Mouse (Mus musculus) bone marrow, adult 2 months (tissue): ENCODE data around the gene Tmod2. TPM values are rescaled to one million over a fixed set of nuclear protein-coding genes. Genes with fewer than 3 reads are reported as not detected.
"Not testable (repeated sequence)": the region's sequence is repeated elsewhere in the genome, so short reads cannot be mapped to it uniquely, and the experiment has no call there.

ENCODE experiments used
- H3K27ac ChIP-seq: fragments of 200-500 bp; 2 replicates; pipeline ENCODE4 v1.5.1; 2012; ENCODE audit warnings: low read depth, mild to moderate bottlenecking, control low read depth, inconsistent platforms, low read length; ENCODE audit not compliant: control insufficient read depth, poor library complexity, insufficient read depth
- H3K4me1 ChIP-seq: fragments of 200-500 bp; 2 replicates; pipeline ENCODE4 v1.6.1; 2011; ENCODE audit warnings: low read length; ENCODE audit not compliant: control insufficient read depth, insufficient read depth
- H3K4me3 ChIP-seq: fragments of 200-500 bp; replicated peaks from 2 replicates; pipeline ENCODE3; 2011; ENCODE audit warnings: mild to moderate bottlenecking, low read depth, low read length, control low read depth; ENCODE audit not compliant: control insufficient read depth
- CTCF ChIP-seq: fragments of 200-500 bp; IDR thresholded peaks from 2 replicates; pipeline ENCODE4 v1.5.1; 2011; ENCODE audit warnings: low read length, control low read depth; ENCODE audit not compliant: control insufficient read depth, insufficient read depth
- POLR2A ChIP-seq: fragments of 200-500 bp; IDR thresholded peaks from 2 replicates; pipeline ENCODE4 v1.6.1; 2011; ENCODE audit warnings: low read depth, mild to moderate bottlenecking, control low read depth, low read length, borderline replicate concordance; ENCODE audit not compliant: control insufficient read depth
- WGBS: fragments of 180-500 bp; shearing (Covaris S2); methylation state at CpG from one replicate; pipeline ENCODE4 v1.1.7; 2018; 5-methylcytosine and 5-hydroxymethylcytosine counted together
- polyA plus RNA-seq: library from polyadenylated mRNA; stranded (reverse); fragments of >200 nt; gene quantifications from 2 replicates; pipeline ENCODE4 v1.2.4, GENCODE M21; 2011; ENCODE audit warnings: low replicate concordance; ENCODE audit not compliant: missing spikeins, insufficient read depth, insufficient read length

Tmod2 gene
- 0.09 and 0.95 TPM in 2 replicates for polyA plus RNA-seq

DNA sequence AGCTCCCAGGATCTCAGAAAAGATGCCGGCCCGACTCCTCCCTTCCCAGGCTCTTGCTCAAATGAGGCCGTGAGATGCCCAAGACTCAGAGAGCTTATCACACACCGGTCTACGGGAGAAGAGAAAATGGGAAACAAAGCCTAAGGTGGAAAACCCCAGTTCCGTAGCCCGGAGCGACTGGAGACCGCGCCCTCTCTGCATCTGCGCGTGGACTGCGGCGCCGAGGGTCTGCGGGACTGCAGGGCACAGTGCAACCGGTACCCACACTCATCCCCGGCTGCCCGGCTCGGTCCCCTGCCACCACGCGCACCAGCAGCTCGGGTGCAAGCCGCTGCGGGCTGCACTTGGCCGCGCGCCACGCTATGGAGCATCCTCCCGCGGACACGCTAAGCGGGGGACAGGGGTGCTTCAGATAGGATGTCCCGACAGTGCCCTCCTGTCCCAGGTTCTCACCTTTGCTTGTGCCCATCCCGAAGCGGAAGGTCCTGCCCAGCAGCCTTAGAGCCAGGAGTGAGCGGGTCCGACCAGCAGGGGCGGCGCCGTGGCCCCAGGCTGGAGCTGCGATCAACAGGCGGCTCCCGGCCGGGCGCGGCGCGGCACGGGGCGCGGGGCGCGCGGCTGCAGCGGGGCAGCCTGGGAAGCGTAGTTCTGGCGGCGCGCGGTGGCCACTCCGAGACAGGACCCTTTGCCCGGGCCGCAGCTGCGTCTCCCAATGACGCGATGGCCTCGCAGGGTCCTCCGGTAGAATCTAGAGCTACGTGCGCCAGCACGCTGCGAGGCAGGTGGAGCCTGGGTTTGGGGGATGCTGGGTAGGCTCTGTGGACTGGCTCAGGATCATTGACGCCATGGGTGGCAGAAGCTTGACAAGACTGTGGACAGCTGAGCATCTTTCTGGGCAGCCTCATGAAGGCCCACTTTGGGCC, at the start of gene Tmod2:
Gene Tmod2, minus strand, starts transcription at position 755 of the 923 bp plus-strand sequence.
- H3K4me1 ChIP-seq: no peaks in the 10 kb centered on the region
- no peak within 1 kb of the TSS for H3K4me3 ChIP-seq
- WGBS: 2% methylated on average over 74 of the region's 74 CpGs
- TF ChIP-seq POLR2A (no peak), CTCF (no peak)
- H3K27ac ChIP-seq: no peak within 1 kb of the TSS

DNA sequence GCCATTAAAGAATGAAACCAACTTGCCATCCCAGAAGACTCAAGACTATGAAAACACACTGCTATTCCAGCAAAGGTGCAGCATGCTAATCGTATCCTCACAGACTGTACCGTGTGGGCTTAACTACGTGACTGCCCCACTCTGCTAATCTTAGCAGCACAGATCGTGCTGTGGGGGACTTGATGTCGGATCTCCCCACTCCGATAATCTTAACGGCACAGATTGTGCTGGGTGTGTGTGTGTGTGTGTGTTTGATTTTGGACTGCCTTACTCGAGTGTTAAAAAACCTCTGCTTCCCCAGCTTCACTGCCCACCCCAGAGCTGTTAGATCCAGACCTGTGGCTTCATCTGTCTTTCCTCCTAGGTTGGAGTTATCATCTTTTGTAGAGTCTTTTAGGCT, 49.8 kb upstream of the Tmod2 start:
- no peak overlapping the region for H3K27ac ChIP-seq
- 82% methylated on average over 8 of the region's 8 CpGs for WGBS
- H3K4me3 ChIP-seq: no peak overlapping the region
- no peaks in the 10 kb centered on the region for H3K4me1 ChIP-seq
- TF ChIP-seq POLR2A: no peak
- TF ChIP-seq CTCF: no peak

DNA sequence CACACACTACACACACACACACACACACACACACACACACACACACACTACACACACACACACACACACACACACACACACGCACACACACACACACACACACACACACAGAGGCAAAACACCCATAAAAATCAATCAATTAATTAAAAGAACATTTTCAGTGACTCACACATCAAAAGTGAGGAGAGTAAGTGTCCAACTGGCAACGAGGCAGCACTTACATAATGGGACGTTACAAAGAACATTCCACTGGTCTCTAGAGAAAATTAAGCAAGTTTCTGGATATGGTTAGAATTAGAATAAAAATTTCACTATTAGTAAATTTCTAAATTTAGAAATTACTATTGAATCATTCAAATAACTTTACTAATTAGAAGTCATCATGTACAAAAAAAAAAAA, 45.3 kb upstream of the Tmod2 start:
- not testable (repeated sequence) for H3K4me3 ChIP-seq, H3K4me1 ChIP-seq, H3K27ac ChIP-seq
- WGBS: 80% methylated on average over 3 of the region's 3 CpGs

DNA sequence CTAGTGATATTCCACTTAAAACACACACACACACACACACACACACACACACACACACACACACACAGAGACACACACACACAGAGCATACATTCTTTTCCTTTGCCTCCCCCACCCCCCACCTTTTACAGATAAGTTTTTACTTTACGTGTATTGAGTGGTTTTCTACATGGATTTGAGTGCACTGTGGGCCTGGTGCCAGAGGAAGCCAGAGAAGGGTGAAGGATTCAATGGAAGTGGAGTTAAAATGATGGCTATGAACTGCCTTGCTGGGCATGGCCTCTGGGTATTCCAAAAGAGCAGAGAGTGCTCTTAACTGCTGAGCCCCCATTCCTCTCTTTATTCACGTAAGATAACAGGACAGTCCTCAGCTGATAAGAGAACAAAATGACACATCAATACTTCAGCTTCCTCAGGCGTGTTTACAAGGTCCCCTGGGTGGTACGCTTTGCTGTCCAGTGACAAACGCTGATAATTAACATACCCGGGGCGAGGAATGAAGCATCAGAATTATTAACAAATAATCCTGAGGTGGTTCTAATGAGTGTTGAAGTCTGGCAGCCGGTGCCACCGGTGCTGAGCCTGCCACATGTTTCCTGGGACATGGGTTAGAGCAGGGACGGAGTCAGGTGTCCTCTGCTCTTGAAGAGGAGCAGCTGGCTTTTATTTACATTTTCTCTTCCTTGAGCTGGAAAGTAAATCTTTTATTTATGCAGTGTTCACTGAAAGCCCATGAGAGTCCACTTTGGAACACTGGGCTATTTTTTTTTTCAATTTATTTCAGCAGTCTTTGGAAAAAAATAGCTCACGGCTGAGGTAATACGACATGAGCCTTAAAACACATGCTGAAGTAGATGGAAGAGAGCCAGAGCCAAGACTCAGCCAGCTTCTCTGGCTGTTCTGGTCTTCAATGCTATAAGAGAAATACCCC, 43.1 kb upstream of the Tmod2 start:
- no peak overlapping the region for H3K4me3 ChIP-seq
- 72% methylated on average over 12 of the region's 12 CpGs for WGBS

DNA sequence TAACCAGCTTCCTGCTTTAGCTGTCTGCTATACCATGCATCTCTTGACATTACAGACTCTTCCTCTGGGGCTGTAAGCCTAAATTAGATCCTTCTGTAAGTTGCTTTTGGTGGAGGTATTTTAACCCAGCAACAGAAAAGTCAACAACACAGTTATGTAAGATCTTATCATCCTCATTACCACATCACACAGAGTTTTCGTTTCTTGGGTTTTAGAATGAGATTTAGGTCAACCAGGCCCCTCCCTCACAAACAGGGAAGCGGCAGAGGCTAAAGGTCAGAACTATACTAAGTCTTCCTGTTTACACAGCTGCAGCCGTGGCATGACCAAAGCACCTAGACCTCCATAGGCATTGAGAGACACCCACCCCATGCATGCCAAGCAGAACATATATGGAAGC, 34.3 kb upstream of the Tmod2 start:
- H3K4me1 ChIP-seq: no peaks in the 10 kb centered on the region
- H3K27ac ChIP-seq: no peak overlapping the region
- TF ChIP-seq POLR2A: no peak
- no peak for TF ChIP-seq CTCF
- WGBS: 57% methylated on average over 3 of the region's 3 CpGs
- no peak overlapping the region for H3K4me3 ChIP-seq

More for the DNA sequence above, 43.1 kb upstream of the Tmod2 start:
- TF ChIP-seq CTCF (no peak), POLR2A (no peak)
- no peak overlapping the region for H3K27ac ChIP-seq
- H3K4me1 ChIP-seq: no peaks in the 10 kb centered on the region

DNA sequence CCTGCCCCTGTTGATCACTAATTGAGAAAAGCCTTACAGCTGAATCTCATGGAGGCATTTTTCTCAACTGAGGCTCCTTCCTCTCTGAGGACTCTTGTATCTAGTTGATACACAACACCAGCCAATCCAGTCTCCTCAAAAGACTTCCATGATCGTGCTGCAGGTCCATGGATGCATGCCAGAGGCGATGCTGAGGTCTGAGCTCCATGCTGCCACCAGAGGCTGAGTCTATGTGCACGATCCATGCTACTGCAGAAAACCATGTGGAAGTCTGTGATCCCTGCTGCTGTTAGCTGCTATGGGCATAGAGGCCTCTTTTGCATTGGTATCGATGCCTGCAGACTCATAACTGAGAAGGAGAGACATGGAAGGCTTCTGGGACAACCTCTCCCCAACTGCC, 23.1 kb upstream of the Tmod2 start:
- 81% methylated on average over 4 of the region's 4 CpGs for WGBS
- TF ChIP-seq POLR2A (no peak), CTCF (no peak)
- H3K4me3 ChIP-seq: no peak overlapping the region

DNA sequence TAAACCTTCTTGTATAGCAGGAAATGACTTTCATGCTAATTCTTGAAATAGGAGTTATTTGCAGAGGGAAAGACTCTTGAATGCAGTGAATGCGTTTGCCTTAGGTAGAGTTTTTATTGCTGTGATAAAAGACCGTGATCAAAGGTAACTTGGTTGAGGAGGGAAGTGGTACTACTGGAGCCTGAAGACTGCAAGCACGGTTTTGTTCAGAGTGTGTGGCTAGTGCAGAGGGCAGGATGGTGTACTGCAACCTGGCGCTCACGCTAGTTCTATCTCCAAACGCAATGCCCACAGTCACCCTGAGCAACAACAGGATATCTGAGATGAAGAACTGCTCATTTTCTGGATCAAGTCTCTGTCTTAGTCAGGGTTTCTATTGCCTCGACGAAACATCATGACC, 22.5 kb upstream of the Tmod2 start:
- WGBS: 81% methylated on average over 8 of the region's 8 CpGs
- Histone ChIP-seq H3K4me1 (no peaks in the 10 kb centered on the region), H3K27ac (no peak overlapping the region), H3K4me3 (no peak overlapping the region)
- TF ChIP-seq POLR2A (no peak), CTCF (no peak)

More for the DNA sequence above, 23.1 kb upstream of the Tmod2 start:
- Histone ChIP-seq H3K27ac (no peak overlapping the region), H3K4me1 (no peaks in the 10 kb centered on the region)

DNA sequence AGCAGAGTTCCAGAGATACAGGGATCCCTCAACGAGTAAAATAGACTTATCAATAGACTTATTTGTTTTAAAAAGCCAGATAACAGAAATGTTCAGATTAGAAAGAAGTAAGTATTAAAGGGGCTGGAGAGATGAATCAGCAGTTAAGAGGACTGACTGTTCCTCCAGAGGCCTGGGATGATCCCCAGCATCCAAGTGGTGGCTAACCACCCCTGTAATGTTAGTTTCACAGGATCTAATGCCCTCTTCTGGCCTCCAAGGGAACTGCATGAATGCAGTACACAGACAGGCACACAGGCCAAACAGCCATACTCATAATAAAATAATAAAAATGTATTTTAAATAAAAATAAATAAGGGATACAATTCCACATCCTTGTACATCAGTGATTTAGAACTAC, 21.8 kb upstream of the Tmod2 start:
- Histone ChIP-seq H3K4me1 (no peaks in the 10 kb centered on the region), H3K4me3 (no peak overlapping the region), H3K27ac (no peak overlapping the region)
- WGBS: 92% methylated on average over 1 of the region's 1 CpGs
- TF ChIP-seq CTCF: no peak
